Mouse (Mus musculus) left cerebral cortex, postnatal 36 days (tissue): ENCODE data around the gene Slc39a3. TPM values are rescaled to one million over a fixed set of nuclear protein-coding genes. Genes with fewer than 3 reads are reported as not detected.
"Not testable (repeated sequence)": the region's sequence is repeated elsewhere in the genome, so short reads cannot be mapped to it uniquely, and the experiment has no call there.

ENCODE experiments used
- DNase-seq, 2 experiments: peaks; one replicate each; pipeline ENCODE4 v3.0.0; 2021 to 2022; ENCODE audit warnings: low spot score in 2 of 2, mixed read lengths in 1 of 2
- intact Hi-C: fragments of 180-260 bp; cut with DNase I; formaldehyde crosslinking; loops from one replicate; pipeline ENCODE4 v1.15.1; 2025
- total RNA-seq, 2 experiments: library from RNA; stranded (reverse); gene quantifications; 2 replicates each; pipeline ENCODE4 v1.2.3; 2021

Gene Slc39a3
- total RNA-seq, 2 experiments from 2014 or later = 66.9 to 74.2 TPM

DNA sequence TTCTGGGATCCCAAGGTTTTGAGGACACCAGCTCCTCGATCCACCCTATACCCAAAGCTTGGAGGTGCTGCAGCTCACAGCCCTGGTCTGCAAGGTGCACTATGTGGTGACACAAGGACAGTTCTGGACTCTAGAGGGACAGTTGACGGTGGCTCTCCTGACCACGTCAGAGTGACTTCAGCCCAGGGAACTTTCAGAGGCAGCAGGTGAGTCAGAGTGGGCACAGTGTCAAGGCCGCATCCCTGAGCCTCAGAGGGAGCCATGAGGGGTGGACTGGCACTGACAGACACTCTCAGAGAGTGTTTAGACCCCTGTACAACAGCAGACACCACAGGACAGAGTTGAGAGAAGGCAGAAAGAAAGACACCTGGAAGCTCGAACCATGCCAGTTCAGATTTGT is 15.4 kb upstream of the Slc39a3 start:
- no peak for DNase-seq
- intact Hi-C loops = no loop called here

DNA sequence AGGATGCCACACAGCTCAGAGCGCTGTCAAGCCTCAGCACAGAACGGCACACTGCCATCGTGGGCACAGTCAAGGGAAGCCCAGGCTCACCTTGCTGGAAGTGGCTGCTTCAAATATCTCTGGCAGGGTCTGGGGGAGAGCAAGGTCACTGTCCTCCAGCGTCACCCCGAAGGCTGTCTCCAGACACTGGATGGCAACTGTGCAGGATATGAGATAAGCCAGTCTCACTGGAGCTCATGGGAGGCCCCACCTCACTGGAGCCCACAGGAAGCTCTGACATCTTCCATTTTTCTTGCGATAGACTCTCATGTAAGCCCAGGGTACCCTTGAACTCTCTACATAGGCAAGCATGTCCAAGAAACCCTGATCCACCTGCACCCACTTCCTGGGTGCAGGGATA is 13.9 kb upstream of the Slc39a3 start:
- no peak for DNase-seq
- intact Hi-C loops = no loop called here

DNA sequence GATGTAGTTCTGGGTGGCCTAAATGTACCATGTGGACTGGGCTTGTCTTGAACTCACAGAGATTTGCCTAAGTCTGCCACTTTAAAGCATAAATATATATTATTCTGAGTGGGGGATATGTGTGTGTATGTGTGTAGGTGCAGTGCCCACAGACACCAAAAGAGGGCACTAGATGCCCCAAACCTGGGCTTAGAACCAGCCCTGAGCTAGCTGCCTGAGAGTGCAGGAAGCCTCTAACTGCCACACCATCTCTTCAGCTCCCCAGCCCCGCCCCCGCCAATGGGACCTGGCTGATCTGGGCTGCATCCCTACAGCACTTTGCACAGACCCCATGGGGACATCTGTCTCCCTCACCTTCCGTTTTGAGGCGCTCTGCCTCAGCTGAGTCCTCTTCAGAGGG is 13.4 kb upstream of the Slc39a3 start:
- intact Hi-C loops = no loop called here
- no peak for DNase-seq

DNA sequence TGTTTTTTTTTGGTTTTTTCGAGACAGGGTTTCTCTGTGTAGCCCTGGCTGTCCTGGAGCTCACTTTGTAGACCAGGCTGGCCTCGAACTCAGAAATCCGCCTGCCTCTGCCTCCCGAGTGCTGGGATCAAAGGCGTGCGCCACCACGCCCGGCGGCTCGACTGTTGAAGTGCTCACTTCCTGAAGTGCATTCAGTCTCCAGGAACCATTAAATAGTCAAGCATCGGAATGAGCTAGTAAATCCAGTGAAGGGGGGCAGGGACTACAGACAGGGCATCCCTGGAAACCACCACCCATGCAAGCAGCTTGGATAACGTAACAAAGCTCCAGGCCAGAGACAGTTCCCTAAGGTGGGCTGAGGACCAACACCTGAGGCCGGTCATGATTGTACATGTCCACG is 8.0 kb upstream of the Slc39a3 start:
- DNase-seq, intact Hi-C loops: not testable (repeated sequence)

DNA sequence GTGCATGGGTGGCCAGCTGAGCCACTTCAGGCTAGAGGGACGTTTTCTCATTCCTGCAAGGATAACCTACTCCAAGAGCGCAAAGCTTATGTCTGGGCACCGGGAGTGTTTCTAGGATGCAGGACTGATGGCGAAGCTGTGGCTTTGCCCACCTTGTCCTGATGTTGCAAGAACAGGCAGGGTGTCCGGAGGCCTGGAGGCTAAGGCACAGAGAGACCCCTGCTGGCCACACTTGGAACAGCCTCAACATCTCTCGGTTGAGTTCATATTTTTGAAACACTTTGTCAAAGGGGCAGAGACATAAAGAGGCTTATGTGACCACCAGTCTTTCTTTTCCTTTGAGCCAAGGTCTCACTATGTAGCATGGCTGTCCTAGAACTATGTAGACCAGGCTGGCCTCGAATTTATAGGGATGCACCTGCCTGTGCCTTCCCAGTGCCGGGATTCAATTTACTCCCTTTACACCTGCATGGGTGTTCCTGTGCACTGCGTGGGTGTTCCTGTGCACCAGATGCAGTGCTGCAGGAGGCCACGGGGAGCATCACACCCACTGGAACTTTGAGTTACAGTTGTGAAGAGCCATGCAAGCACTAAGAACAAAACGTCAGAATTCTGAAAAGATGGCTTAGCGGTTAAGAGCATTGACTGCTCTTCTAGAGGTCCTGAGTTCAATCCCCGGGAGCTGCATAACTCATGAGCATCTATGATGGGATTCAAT is 4.4 kb upstream of the Slc39a3 start:
- intact Hi-C loops = loop anchor here (2.0 kb wide), 1 partner anchor 43 kb away; no protein-coding TSS in a partner anchor
- DNase-seq = peak; percentile 57 to 65

DNA sequence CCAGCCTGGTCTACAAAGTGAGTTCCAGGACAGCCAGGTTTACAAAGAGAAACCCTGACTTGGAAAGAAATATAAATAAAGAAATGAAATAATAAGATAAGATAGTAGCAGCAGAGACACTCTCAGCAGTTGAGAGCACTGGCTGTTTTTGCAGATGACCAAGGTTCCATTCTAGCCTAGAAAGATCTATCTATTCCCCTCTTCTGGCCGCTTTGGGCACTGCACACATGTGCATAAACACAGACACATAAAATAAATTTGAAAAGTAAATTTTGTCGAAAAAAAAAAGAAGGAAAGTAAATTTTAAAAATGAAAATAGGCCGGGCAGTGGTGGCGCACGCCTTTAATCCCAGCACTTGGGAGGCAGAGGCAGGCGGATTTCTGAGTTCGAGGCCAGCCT is 975 bp downstream of the Slc39a3 start:
- intact Hi-C loops = no loop called here

DNA sequence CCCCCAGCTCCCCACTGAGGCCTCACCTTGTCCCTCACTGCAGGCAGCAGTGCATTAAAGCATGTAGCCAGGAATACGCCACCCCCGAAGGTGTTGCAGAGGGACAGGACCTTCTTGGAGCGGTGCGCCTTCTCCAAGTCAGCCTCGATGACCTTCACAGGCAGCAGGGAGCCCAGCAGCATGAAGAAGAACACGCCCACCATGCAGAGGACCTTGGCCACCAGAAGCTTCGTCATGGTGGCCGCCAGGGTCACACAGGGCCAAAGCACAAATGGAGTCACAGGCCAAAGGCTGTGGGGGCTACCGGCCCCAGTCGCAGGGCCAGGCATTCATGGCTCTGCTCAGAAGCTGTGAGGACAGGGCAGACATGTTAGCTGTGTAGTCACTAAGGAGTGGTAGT is 3.6 kb downstream of the Slc39a3 start:
- intact Hi-C loops = no loop called here
- DNase-seq = no peak

More for the DNA sequence above, 975 bp downstream of the Slc39a3 start:
- DNase-seq = no peak

DNA sequence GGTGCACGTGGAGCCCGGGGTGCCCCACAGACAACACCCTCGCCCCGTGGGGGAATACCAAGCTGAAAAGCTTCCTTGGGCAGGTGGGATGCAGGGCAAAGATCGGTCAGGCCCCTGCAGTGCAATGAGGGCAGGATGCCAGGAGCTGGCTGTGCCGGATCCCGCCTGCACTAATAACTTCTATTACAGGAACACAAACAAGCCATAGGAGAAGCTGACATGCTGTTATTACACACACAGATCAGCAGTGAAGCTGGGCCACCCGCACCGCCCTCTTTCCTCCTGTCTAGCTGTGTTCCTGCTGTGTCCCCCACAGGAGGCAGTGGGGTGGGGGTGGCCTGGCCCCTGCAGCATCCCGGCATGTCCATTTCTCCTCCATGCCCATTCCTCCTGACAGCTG is 8.2 kb downstream of the Slc39a3 start:
- DNase-seq = no peak
- intact Hi-C loops = no loop called here

DNA sequence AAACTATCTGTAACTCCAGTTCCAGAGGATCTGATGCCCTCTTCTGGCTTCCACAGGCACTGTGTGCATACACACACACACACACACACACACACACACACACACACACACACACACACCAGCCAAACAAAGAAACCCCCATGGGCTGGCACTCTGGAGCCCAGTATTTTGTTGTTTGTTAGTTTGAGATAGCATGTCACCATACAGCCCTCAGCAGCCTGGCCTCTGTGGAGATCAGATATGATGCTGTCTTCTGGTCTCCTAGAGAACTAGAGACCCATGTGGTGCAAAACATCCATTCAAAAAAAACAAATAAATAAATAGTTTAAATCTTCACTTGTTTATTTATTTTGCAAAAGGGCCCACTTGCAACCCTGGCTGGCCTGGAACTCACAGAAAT is 9.0 kb downstream of the Slc39a3 start:
- DNase-seq = no peak
- intact Hi-C loops = no loop called here

DNA sequence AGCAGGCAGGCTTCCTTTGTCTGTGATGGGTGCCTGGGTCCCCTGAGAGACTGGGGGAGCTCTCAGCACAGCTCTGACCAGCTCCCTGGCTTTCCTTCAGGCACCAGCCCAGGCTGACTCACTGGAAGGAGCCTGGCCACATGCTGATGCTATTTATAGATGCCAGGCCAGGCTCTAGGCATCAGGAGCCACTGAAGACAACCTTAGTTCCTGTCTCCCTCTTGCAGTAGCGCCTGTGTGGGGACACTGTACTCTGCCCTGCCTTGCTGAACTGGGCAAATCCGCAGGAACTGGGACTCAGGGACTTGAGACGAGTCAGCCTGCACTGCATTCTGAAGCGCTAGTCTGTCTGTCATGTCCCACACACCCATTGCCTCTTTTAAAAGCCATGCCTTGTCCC is 9.9 kb downstream of the Slc39a3 start:
- intact Hi-C loops = no loop called here
- DNase-seq = peak in 1 of 2 experiments; percentile 37

DNA sequence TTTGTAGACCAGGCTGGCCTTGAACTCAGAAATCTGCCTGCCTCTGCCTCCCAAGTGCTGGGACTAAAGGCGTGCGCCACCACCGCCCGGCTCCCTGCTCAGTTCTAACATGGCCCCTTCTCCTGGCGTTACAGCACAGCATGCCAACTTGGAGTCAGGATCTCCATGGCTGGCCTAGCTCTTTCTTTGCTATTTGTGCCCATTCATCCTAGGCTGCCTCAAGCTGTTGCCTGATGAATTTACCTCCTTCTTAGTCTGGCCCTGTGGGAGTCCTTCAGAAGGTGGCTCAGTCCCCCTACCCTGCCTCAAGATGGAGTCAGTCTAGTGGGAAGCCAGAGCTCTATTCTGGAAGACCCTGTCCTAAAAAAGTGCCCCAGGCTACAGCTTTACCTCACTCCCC is 10.4 kb downstream of the Slc39a3 start:
- no peak for DNase-seq
- intact Hi-C loops = no loop called here

DNA sequence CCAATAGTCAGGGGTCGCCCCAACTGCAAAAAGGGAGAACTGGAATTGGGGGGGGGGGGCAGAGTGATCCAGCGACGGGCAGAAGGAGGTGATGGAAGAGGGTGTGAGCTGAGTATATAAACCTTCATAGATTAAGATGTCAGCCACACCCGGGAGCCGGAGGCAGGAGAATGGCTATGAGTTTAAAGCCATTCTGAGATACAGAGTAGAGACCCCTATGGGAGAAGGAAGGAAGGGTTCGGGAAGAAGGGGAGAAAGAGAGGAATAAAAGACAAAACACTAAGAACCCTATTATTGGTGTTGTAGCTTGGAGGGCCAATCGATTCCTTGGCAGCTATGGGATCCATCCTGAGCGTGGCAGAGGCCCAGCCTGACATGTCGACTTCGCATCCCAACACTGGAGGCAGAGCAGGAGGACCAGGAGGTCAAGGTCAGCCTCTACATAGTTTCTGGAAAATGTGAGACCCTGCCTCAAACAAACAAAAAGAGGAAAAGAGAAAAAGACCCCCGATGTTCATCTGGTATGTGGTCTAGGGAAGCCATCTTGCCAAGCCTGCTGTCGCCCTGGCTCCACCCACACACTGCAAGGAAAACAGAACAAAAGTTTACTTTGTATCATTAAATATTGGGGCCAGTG is 11.5 kb downstream of the Slc39a3 start, which contains the start of gene Diras1:
Diras1 (minus strand) TSS at position 24 of the 637 bp plus-strand sequence.
- intact Hi-C loops = no loop called here
- DNase-seq = no peak

DNA sequence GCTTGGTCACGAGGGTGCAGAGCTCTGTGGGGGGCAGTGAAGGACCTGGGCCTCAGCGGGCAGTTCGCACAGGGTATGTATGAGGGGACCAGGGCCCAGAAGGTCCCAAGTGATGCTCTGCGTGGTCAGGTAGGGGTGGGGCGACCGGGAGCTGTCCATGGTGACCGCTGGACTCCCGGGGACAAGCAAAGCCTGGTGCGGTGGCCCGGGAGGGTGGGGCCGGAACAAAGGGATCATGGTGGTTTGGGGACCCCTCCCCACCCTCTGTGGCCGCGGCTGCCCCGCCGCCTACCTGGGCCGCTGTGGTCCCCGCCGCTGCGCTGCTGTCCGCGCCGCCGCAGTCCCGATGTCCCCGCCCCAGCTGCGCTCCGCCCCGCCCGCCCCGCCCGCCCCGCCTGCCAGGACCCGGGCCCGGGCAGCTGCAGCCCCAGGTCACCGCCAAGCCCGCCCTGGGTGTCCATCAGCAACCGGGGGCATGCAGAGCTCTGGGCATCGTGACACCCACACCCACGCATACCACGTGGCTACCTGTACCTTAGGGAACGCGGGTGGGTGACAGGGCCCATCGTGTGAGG is 12.1 kb downstream of the Slc39a3 start:
- intact Hi-C loops = no loop called here
- DNase-seq = peak in 1 of 2 experiments; percentile 53

DNA sequence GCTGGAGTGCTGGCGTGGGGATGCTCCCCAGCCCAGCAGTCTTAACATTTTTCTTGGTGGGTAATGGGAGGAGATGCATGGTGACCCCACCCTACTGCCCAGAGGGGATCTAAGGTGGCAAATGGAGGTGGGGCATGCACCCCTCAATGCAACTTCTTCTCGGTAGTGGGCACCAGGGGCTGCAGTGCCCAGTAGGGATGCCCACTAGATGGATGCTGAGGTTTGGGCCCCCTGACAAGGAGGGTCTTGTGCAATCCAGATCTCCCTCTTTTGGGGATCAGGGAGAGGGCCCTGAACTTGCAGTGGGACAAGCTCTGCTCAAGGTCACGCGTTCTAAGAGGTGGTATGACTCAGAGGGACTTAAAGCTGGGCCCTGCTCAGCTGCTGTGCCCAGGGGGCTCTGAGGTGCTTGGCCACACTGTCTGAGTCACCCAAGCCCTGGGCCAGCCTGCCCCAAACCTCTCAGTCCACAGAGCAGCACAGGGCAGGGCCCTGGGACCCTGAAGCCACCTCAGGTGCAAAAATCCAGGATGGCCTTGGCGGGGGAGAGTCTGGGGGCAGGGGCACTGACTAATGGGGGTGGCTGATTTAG is 12.8 kb downstream of the Slc39a3 start:
- intact Hi-C loops = no loop called here
- no peak for DNase-seq

DNA sequence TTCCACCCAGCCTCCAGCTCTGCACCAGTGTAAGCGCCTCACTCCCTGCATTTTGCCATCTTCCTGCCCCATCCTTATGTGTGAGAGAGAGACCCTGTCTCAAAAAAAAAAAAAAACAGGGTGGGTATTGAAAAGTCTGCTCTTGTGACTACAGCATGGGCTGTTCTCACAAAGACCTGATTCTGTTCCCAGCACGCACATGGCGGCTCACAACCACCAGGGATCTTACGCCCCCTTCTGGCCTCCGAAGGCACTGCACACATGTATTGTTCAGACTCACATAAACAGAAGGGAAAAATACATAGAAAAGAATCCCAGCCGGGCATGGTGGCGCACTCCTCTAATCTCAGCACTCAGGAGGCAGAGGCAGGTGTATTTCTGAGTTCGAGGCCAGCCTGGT is 14.5 kb downstream of the Slc39a3 start:
- DNase-seq = no peak
- intact Hi-C loops = no loop called here

DNA sequence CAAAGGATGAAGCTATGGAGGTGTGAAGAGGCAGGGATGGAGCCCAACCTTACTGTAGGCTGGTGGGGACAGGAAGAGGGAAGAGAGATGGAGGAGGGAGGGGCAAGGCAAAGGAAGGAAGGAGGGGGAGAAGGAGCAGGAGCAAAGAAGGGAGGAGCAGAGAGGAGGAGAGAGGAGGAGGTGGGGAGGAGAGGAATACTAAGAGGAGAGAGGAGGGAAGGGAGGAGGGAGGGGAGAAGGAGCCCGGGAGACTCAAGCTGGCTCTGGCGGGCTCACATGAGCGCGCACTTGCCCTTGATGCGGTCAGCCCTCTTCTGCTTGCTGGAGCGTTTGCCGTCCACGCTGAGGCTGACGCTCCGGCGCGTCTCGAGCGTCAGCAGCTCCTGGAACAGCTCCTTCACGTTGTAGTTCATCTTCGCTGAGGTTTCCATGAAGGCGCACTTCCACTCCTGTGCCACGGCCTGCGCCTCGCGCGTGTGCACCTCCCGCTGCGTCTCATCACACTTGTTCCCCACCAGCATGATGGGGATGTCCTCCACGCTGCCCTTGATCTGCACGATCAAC is 15.6 kb downstream of the Slc39a3 start:
- intact Hi-C loops = no loop called here

DNA sequence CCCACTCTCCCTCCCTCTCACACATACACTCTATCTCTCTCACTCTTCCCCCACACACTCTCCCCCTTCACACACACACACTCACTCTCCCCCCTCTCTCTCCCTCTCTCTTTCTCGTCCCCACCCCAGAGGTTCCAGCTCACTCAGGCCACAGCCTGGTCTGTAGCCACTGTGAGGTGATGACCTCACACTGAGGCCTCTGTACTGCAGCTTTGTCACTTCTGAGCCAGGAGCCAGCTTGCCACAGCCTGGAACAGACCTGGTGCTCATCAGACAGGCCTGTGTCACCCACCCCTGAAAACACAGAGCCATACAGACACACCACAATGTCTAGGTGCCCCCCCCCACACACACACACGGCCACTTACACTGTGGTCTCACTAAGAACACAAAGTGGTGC is 17.0 kb downstream of the Slc39a3 start:
- intact Hi-C loops = no loop called here
- no peak for DNase-seq

More for the DNA sequence above, 15.6 kb downstream of the Slc39a3 start:
- peak in 1 of 2 experiments; percentile 30 for DNase-seq

DNA sequence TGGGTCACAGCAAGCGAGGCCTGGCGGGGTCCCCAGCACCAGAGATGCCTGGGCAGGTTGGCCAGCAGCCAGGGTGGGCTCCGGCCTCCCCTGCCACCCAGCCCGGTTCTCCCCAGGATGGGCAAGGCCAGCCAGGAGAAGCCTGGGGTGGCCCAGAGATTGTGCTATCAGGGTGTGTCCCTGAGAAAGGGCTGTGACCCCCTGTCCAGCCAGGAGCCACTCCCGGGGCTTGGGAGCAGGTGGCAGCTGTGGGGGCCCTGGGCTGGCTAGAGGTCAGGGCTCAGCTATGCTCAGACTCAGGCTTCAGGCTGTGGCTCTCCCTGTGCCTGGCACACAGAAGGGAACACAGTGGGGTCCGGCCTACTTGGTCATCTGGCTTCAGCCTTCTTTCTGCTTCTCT is 17.5 kb downstream of the Slc39a3 start:
- DNase-seq = no peak
- intact Hi-C loops = no loop called here

DNA sequence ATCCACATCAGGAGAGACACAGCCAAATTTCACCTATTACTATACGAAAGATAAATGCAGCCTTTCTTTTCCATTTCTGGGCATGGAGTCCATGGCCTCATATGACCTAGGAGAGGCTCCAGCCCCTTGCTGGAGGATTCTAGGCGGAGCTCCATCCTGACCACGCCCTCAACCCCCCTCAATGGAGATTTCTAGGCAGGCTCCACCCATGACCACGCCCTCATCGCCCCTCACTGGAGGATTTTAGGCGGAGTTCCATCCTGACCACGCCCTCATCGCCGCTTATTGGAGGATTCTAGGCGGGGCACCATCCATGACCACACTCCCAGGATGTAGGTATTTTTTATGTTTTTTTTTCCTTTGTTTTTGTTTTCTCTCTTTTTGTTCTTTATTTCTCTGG is 18.9 kb downstream of the Slc39a3 start:
- no peak for DNase-seq
- intact Hi-C loops = no loop called here

DNA sequence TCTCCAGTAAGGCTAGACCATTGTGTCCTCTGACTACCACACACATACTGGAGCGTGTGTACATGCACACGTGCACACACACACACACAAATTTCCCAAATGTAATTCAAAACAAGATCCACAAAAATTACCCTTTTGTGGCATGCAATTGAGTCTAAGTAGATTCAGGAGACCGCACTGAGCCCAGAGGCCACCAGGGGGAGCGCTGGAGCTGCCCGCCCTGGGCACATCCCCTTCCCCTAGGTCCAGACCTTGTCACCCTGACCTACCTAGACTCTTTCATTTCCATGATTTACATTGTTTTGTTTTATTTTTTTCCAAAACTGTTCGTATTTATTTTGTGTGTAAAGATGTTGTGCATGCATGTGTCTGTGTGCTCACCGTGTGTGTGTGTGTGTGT is 20.6 kb downstream of the Slc39a3 start:
- intact Hi-C loops = no loop called here
- DNase-seq = no peak
